Mouse (Mus musculus): ENCODE measurements at regions not wholly inside any gene's neighbourhood (a gene's known extent, or its start where the extent isn't known, plus 50 kb on each side); places are given as distances from the start of the nearest gene placed in this dataset.
"Not testable (repeated sequence)": the region's sequence is repeated elsewhere in the genome, so short reads cannot be mapped to it uniquely, and the experiment has no call there.

DNA sequence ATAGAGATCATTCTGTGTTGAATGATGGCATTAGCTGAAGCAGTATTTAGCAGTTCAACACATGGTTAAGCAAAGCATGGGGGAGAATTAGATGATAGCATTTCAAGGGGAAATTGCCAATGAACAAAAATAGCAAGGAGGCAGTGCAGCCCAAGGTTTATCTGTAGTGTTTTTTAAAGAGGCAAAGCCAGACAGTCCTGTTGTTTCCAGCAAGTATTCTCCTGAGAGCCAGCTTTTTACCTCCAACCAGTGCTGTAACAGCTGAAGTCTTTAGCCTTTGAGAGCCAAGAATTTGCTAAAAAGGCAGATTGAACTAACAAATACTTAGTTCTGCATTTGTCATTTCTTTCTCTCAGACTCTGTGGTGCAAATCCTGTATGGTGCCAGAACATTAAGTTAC, 305.1 kb upstream of the Arx start:
- no peak for DNase-seq (ENCODE audit: low spot score in 2 of 2)

DNA sequence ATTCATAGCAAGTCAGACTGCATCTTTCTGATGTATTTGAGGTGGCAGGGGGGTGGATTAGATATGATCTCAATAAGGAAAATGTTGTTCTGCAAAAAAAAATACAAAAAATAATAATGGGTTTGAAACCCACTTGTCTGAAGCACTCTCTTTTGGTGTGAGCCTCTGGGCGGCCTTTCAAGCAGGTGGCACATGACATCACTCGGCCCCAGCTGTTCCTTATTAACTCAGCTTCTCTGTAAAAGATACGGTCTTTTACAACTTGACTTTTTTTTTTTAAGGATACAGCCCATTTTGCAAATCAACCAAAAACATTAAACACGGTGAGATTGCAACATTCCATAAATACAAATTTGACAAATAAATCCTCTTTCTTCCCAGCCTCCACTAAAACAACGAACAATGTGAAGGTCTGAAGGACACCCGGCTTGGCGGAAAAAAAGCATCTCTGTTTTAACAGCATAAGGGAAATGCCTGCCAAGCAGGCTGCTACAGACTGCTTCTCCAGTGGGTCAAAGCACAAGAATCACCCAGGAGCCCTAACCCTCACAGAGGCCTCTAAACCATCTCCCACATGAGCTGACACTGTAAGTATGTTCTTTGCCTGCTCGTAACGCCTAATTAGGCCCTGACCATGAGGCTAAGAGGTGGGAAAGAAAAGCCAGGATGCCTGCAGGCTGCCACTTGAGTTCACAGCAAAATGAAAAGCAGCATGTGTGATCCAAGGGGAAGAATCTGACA, 283.8 kb upstream of the Arx start:
- no peak for DNase-seq (ENCODE audit: low spot score in 2 of 2)

DNA sequence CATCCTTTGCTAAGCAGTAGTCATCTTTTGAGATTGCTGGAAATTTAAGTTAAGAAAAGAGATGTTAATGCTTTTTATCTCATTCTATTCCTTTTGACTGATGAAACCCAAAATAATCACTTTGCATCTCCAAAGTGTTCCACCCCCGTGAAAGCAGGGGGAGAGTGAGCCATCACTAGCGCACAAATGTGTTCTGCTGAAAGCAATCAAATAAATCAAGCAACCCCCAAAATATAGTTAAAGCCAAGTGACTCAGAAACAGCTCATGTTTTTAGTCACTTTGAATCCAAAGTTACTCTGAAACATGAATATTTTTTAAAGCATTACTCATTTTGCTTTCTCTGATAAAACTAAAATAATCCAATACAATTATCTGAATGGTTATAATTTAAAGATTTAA, 279.6 kb upstream of the Arx start:
- peak in 1 of 2 experiments; percentile 20 for DNase-seq (ENCODE audit: low spot score in 2 of 2)

DNA sequence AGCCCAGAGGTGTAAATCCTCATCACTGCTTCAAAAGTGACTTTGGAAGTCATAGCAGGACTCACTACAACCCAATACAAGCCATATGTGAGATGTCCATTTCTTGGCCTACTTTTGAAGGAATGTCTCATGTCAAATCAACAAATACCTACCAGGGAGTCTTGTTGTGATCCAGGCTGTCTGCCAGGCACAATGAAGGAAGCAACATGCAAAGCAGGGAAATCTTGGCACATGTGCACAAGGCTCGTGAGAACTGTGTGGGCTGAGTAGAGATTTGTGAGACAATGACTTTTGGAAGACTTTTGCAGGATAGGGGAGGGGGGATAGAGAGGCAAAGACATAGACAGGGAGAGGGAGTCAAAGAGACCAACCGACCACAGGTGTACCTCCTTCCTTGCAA, 274.7 kb upstream of the Arx start:
- DNase-seq (ENCODE audit: low spot score in 2 of 2): no peak

DNA sequence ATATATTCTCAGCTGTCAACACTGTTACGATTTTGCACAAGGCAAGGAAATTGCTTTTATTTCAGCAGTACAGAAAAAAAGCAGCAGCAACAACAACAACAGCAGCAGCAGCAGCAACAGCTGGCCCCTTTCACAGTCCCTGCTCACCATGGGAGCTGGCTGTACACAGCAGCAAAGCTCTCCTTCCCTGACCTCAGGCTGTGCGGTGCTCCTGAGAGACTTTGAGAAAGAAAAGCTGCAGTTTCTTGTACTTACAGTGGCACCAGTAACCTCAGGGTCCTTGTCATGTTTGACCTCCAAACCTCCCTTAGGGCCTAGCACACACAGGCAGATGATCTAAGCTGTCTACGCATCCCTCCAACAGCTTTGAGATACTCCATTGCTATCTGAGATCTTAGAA, 269.9 kb upstream of the Arx start:
- DNase-seq (ENCODE audit: low spot score in 2 of 2): no peak

DNA sequence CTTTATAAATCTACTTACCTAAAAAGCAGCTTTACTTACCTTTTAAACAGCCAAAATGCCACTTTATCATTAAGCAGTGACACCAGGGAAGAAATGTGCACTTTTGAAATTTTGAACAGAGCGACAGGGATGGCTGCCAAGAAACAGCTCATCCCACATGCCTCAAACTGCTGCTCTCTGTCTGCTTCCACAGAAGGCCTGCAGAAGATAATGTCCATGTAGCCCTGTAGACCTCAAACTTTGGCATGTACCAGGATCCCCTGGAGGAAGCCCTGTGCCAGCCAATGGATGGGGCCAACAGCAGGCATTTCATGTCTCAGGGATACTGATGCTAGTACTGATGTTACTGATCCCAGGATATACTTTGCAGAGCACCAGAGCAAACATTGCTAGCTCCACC, 245.1 kb upstream of the Arx start:
- peak in 1 of 2 experiments; percentile 1 for DNase-seq (ENCODE audit: low spot score in 2 of 2)

DNA sequence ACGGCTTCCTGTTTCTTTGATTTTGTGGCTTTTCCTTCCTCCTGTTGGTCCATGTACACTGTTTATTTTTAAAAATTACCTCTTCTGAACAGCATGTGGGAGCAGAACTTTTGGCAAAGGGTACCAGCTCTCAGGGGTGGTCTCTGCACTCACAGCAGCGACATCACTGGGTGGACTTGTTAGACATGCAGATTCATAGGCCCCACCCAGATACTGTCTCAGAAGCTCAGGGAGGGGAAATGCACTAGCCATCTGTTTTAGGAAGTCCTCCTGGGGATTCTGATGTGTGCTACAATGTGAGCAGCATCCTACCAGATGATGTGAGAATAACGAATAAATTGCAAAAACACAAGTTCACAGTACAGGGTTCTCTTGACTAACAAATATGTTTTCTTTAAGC, 243.5 kb upstream of the Arx start:
- DNase-seq (ENCODE audit: low spot score in 2 of 2): no peak

DNA sequence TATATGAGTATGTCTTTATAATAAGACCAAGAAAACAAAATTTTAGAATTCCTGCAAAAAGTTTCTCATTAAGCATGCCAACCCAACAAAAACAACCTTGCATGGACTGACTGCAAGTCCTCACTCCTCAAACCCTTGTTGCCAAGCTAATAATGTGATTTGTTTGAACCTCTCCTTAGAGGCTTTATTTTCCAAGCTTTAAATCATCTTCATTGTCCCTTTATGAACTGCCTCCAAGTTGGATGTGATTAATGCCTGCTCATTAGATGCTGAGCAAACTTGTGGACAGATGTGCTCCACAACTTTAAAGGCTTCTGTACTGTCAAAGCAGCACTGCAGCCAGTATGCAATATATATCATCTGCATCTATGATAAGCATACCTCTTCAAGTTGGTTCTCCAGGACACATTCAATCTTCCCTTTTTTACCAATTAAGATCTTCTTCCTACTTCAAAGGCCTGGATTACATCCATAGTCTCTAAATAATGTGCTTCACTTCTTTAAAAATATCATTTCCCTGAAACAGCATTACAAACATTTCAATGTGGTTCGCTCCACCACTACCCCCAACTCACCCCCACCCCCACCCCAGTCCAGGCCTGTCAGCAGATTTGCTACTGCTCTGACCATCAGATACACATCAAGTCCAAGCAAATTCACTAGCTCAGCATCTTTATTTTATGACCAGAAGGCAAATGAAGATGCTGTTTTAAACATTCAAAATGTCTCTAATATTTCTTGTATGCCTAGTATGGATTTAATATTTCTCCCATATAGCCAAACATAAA, 237.1 kb upstream of the Arx start:
- no peak for DNase-seq (ENCODE audit: low spot score in 2 of 2)

DNA sequence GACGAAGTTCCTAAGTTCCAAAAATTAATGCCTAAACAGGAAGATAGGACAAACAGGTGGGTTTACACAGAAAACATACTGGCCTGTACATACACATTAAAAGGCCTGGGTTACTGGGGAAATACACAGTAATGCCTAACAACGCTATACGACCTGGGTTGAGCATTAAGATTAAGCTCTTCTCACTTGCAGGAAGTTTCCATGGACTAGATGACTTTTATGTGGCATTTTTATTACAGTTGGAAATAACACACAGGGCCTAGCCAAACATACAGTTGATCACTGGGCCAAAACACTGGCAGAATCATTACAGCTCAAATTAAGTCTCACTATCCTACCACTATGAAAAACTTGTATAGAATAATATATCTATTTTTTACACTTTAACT, 236.5 kb upstream of the Arx start:
- DNase-seq (ENCODE audit: low spot score in 2 of 2): no peak

DNA sequence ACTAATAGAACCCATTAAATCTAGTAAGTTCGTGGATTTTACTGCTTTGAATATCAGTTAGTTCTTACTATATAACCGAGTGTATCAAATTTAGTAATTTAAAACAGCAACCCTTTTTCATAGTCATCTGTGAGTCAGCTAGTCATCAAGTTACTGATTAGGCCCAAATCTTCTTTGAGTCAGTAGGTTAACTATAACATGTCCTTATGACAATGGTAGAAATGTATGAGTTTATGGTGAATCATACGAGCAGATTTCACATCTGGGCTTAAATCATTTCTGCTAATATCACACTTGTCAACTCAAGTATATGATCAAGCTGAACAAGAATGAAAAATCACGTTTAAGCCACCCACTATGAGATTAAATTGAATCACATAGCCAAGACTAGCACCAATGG, 226.7 kb upstream of the Arx start:
- DNase-seq (ENCODE audit: low spot score in 2 of 2): no peak

DNA sequence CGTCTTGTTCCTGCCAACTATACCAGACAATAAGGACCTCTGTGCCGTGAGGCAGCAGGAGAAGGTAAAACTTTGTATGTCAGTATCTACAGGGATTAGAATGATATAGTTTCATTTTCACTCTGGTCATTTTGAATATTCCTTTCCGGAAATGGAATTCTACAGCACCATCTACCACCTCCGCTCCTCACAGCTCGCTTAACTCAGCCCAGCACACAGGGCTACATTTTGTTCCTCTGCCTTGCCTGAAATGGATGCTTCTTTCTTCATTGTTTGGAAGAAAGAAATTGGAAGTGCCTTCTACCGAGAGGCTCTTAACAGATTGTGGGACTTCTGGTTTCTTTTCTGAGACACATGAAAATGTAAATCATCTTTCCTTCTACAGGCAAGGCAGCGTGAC, 217.4 kb upstream of the Arx start:
- peak in 1 of 2 experiments; percentile 1 for DNase-seq (ENCODE audit: low spot score in 2 of 2)

DNA sequence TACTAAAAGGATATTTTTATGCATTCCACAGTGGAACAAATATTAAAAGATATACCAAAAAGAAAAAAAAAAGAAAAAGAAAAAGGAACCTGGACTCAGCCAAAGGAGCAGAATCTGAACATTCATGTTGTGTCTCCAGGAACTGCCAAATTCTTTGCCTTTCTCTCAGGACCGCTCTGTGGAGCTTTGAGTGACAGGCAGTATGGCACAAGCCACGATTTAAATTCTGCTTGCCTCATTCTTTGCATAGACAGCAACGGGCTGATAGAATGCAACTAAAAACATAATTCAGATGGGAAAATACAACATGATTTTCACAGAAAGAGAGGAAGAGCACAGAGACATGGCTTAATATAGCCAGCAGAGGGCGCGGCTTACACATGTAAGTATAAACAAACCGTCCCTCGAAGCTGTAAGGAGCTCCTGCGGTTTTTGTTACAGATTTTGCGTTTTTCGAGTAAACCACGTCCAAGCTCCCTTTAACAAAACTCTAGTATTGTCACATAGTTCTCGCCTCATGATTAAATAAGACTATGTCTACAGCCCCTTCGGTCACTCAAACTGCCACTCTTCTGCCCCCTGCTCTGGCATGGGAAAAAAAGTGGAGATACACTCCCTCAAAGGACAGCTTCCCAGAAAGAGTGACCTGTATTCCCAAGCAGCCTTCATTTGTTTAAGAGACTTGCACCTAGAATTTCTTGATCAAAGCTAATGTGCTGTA, 216.5 kb upstream of the Arx start:
- DNase-seq (ENCODE audit: low spot score in 2 of 2): peak; percentile 28 to 34

DNA sequence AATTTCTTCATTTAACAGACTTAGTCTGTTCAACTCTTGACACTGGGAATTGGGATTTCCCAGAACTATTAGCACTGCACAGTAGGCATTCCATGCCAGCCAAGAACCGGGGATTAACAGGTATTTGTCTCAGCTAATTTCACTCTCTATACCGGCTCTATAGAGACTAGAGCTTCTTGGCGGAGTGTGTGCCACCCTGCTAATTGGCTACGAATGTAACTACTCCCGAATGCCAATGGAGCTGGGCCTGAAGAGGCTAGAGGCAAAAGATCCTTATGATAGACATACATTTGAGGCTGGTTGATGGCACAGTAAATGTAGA, 216.0 kb upstream of the Arx start:
- no peak for DNase-seq (ENCODE audit: low spot score in 2 of 2)

DNA sequence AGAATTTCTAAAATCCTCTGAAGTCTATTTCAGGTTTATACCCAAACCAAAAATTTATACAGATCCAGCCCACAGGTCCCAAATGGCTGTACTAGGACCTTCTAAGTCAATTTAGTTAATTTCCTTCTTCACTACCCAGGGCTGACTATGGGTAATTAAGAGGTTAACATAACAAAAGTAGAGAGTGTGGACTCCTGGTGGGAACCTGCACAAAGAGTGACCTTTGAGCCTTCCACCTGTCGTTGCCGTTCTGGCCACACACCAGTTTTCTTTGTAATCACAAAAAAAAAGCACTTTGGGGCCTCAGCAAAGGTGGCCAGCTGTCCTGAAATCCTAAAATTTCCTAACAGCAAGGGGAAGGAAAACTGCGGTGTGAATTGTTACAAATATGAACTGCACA, 197.3 kb upstream of the Arx start:
- no peak for DNase-seq (ENCODE audit: low spot score in 2 of 2)

DNA sequence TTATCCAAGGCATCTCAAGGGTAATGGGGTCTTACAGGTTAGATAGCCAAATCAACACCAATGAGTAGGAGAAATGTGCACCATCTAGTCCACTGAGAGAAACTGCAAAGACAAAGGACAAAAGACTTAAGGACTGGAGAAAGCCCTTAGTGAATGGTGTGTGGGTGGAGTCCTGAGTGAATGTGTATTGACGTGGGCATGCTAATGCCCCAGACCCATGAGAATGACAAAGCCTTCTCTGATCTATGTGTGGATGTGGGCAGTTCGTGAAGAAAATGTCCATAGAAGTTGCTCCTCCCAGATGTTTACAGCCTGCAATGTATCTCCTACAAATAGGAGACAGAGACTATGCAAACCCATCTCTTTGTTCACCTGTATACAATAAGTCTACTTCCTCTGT, 188.7 kb upstream of the Arx start:
- DNase-seq (ENCODE audit: low spot score in 2 of 2): no peak

DNA sequence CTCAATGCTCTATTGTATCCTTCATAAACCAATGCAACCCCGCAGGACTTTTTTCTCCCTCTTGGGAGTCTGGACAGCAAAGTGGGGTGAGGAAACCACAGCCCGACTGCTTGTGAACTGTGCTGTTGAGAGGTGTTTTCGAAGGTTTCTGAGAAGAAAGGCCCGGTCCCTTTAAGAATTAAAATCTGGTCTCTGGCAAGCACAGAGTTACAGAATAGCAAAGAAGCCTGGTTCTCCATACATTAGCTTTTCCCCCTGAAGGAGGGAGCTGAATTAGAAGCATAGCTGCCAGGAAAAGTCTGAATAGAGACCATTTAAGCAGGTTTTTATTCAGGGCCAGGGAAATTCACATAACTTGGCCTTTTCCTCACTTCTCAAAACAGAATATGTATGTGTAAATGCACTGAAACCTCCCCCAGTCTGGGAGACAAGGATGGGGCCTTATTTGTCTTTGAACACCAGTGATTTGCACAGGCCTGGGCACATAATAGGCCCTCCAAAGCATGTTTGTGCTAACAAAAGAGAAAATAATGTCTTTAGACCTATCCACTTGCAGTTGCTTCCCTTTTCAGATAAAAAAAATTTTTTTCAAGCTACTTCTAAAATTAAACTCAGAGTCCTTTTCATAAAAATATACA, 178.2 kb upstream of the Arx start:
- DNase-seq (ENCODE audit: low spot score in 2 of 2): no peak

DNA sequence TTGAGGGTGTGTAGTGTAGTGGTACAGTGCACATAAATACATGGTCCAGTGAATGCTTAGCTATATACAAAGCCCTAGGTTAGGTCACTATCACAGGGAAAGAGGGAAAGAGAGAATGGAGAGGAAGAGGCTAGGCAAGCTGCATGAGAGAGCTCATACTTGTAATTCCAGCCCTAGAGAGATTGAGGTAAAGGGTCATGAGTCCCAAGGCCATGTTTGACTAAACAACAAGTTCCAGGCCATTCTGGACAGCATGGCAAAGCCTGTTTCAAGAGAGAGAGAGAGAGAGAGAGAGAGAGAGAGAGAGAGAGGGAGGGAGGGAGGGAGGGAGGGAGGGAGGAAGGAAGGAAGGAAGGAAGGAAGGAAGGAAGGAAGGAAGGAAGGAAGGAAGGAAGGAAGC, 131.9 kb upstream of the Arx start:
- DNase-seq (ENCODE audit: low spot score in 2 of 2): not testable (repeated sequence)

DNA sequence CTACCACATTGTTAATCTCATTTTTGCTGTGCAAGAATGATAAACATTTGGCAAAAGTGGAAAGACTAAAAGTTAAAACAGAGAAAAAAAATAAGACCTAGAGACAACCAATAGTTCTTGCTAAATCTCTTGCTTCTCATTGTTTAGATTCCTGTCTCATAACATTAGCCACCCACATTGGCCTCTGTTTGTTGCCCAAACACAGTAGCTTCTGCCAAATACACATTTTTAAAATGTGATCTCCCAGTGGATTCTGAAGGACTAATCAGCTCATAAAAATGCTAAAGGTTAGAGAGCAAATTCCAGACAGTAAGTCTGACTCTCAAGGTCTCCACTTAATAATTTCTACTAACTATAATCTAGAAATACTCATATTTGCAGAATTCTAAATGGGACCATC, 127.1 kb upstream of the Arx start:
- DNase-seq (ENCODE audit: low spot score in 2 of 2): no peak

DNA sequence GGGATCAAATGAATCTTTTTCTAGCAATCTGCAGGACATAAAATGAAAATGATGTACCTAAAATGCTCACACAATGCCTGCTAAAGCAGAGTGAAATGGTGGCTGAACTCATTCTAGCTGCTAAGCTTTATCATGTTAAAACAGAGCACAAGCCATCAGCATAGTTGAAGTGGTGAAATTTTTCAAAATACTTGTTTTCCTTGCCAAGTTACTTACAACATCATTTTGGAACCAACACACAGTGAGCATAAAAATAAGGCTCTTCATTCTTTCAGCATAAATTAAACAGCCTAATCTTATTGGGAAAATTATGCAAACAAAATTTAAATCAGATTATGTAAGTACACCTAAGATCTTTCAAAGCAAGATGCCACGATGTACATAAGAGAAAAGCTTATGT, 125.3 kb upstream of the Arx start:
- DNase-seq (ENCODE audit: low spot score in 2 of 2): no peak

Measured in right cerebral cortex, postnatal 36 days (tissue).